Comparison of ENCODE assay signal across 8 mouse cellular contexts in the genomic region with DNA sequence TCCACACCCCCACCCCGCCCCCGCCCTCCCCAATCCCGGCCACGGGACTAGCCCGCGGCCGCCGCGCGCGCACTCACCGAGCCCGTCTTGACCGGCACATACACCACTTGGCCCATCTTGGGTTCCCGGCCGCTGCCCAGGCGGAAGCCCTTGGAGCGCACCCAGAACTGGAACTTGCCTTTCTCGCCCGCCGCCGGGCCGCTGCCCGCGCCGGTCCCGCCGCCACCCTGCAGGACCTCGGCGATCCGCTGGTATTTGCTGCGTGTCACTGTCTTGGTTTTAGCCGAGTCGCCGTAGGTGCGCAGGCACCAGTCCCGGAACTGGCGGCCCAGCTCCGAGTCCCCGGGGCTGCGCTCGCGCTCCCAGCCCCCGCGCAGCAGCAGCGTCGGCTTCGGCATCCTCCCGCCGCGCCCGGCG. TPM values are rescaled to one million over a fixed set of nuclear protein-coding genes. Genes with fewer than 3 reads are reported as not detected.
DNase-seq lines count a peak whose midpoint lies in the region; ATAC-seq and TF ChIP-seq lines count a peak whose summit lies in the region.

No protein-coding gene starts in this region.

- WGBS in forebrain, embryonic 16.5 days, result under 1% methylated on average over 51 of the region's 53 CpGs
- under 1% methylated on average over 45 of the region's 53 CpGs for WGBS in hindbrain, embryonic 14.5 days
- 1% methylated on average over 46 of the region's 53 CpGs for WGBS in liver, adult 2 months
- WGBS in midbrain, postnatal 0 days, result 1% methylated on average over 44 of the region's 53 CpGs

- TF ChIP-seq POLR2A in brain, embryonic 14.5 days (IDR thresholded peaks at IDR 0.05; ENCODE audit: borderline replicate concordance, extremely low read depth, insufficient read depth, insufficient read length, poor library complexity, severe bottlenecking), result no peak
- TF ChIP-seq POLR2A in liver, adult 2 months (IDR thresholded peaks at IDR 0.05; ENCODE audit: extremely low read depth, insufficient read depth, low read length), result no peak

- H3K9me3 ChIP-seq in forebrain, embryonic 16.5 days (ENCODE audit: control insufficient read depth, low read length), result no peaks in the 10 kb centered on the region
- no peaks in the 10 kb centered on the region for H3K9me3 ChIP-seq in hindbrain, embryonic 14.5 days (ENCODE audit: control insufficient read depth, low read length)
- H3K9me3 ChIP-seq in midbrain, postnatal 0 days (ENCODE audit: low read length), result no peaks in the 10 kb centered on the region

- no peaks in the 10 kb centered on the region for H3K27me3 ChIP-seq in forebrain, embryonic 16.5 days (replicated peaks; ENCODE audit: control insufficient read depth, insufficient read depth, low read length)
- no peaks in the 10 kb centered on the region for H3K27me3 ChIP-seq in hindbrain, embryonic 14.5 days (ENCODE audit: control insufficient read depth, insufficient read depth, low read length)
- peaks cover 21% of the 10 kb centered on the region for H3K27me3 ChIP-seq in liver, adult 2 months (ENCODE audit: control insufficient read depth, insufficient read depth, low read length)
- no peaks in the 10 kb centered on the region for H3K27me3 ChIP-seq in midbrain, postnatal 0 days (ENCODE audit: insufficient read depth, low read length)

- no peaks in the 10 kb centered on the region for H3K79me2 ChIP-seq in liver, adult 2 months (ENCODE audit: control insufficient read depth, insufficient read depth, low read length)

- peak overlapping the region; percentile 79 for H3K27ac ChIP-seq in forebrain, embryonic 16.5 days (ENCODE audit: low read length)
- peak overlapping the region; percentile 94 for H3K27ac ChIP-seq in hindbrain, embryonic 14.5 days
- no peak overlapping the region for H3K27ac ChIP-seq in liver, adult 2 months (replicated peaks; ENCODE audit: insufficient read depth, low read depth, low read length)
- peak overlapping the region; percentile 79 for H3K27ac ChIP-seq in midbrain, postnatal 0 days (ENCODE audit: low read depth, low read length)

- TF ChIP-seq CTCF in brain, embryonic 14.5 days (IDR thresholded peaks at IDR 0.05; ENCODE audit: borderline replicate concordance, extremely low read depth, insufficient read depth, insufficient read length), result no peak
- no peak for TF ChIP-seq CTCF in liver, adult 2 months (IDR thresholded peaks at IDR 0.05; ENCODE audit: low read depth, low read length)
- no peak for TF ChIP-seq CTCF in midbrain, postnatal 0 days (IDR thresholded peaks at IDR 0.05)

- no peaks in the 10 kb centered on the region for H3K36me3 ChIP-seq in forebrain, embryonic 16.5 days (ENCODE audit: control insufficient read depth, insufficient read depth)
- H3K36me3 ChIP-seq in hindbrain, embryonic 14.5 days (replicated peaks; ENCODE audit: control insufficient read depth, insufficient read depth), result no peaks in the 10 kb centered on the region
- no peaks in the 10 kb centered on the region for H3K36me3 ChIP-seq in liver, adult 2 months (ENCODE audit: control insufficient read depth, insufficient read depth, low read length)
- H3K36me3 ChIP-seq in midbrain, postnatal 0 days (ENCODE audit: insufficient read depth, low read length), result no peaks in the 10 kb centered on the region

- peaks cover 29% of the 10 kb centered on the region for H3K4me1 ChIP-seq in forebrain, embryonic 16.5 days (replicated peaks; ENCODE audit: control insufficient read depth, insufficient read depth, low read length)
- peaks cover 19% of the 10 kb centered on the region for H3K4me1 ChIP-seq in hindbrain, embryonic 14.5 days (replicated peaks; ENCODE audit: control insufficient read depth, insufficient read depth, low read length)
- no peaks in the 10 kb centered on the region; the same call in 1 of the 2 replicates for H3K4me1 ChIP-seq in liver, adult 2 months (ENCODE audit: control insufficient read depth, insufficient read depth, low read length)
- H3K4me1 ChIP-seq in midbrain, postnatal 0 days (ENCODE audit: insufficient read depth, low read length), result no peaks in the 10 kb centered on the region

- peak; percentile 4 for ATAC-seq in forebrain, embryonic 16.5 days
- peak; percentile 2; the same call in 1 of the 2 replicates for ATAC-seq in hindbrain, embryonic 14.5 days (ENCODE audit: low FRiP score)
- ATAC-seq in midbrain, postnatal 0 days (ENCODE audit: low FRiP score), result peak; percentile 14

- peak overlapping the region; percentile 89 for H3K4me2 ChIP-seq in forebrain, embryonic 16.5 days (ENCODE audit: low read length)
- H3K4me2 ChIP-seq in hindbrain, embryonic 14.5 days (replicated peaks), result peak overlapping the region; percentile 92
- H3K4me2 ChIP-seq in midbrain, postnatal 0 days (ENCODE audit: low read depth, low read length, poor library complexity, severe bottlenecking), result peak overlapping the region; percentile 95

- DNase-seq in left cerebral cortex, adult 18-20 months (ENCODE audit: low spot score in 2 of 2), result peak; percentile 21 to 55
- DNase-seq in left cerebral cortex, adult 8-10 months (ENCODE audit: low spot score in 2 of 2), result no peak
- DNase-seq in brain, embryonic 14.5 days (ENCODE audit: low read depth), result peak; percentile 56
- DNase-seq in hindbrain, embryonic 14.5 days (ENCODE audit: low spot score), result no peak
- DNase-seq in liver, adult 2 months (ENCODE audit: extremely low read depth, low read depth, low spot score), result no peak
- no peak for DNase-seq in midbrain, postnatal 0 days (ENCODE audit: low spot score)
- DNase-seq in urinary bladder, postnatal 14 days (ENCODE audit: low spot score), result peak; percentile 48

- H3K4me3 ChIP-seq in forebrain, embryonic 16.5 days (replicated peaks; ENCODE audit: low read length), result peak overlapping the region; percentile 84
- H3K4me3 ChIP-seq in hindbrain, embryonic 14.5 days (replicated peaks; ENCODE audit: low read length), result peak overlapping the region; percentile 87
- peak overlapping the region; percentile 72 for H3K4me3 ChIP-seq in liver, adult 2 months (ENCODE audit: insufficient read depth, low read depth, low read length)
- peak overlapping the region; percentile 95 for H3K4me3 ChIP-seq in midbrain, postnatal 0 days (ENCODE audit: low read depth, low read length)

- H3K9ac ChIP-seq in forebrain, embryonic 16.5 days (replicated peaks; ENCODE audit: low read depth, low read length), result peak overlapping the region; percentile 62
- H3K9ac ChIP-seq in hindbrain, embryonic 14.5 days, result peak overlapping the region; percentile 95
- H3K9ac ChIP-seq in liver, adult 2 months (ENCODE audit: low read depth, low read length), result peak overlapping the region; percentile 62
- peak overlapping the region; percentile 98 for H3K9ac ChIP-seq in midbrain, postnatal 0 days (replicated peaks; ENCODE audit: low read length, poor library complexity, severe bottlenecking)

RNA-seq across cellular contexts. Expression of gene Nol4l, which starts 0.4 kb away (rescaled TPM):
- 10 to 100 TPM; 44.0 to 55.2 TPM for total RNA-seq in left cerebral cortex, adult 18-20 months (2021)
- 10 to 100 TPM; 41.1 to 48.9 (median 45.1) TPM for total RNA-seq in left cerebral cortex, adult 8-10 months (2022)
- polyA plus RNA-seq in brain, embryonic 14.5 days (2012; rRNA removed), result 70.2 and 101 TPM in 2 replicates
- 47.8 and 50.4 TPM in 2 replicates for polyA plus RNA-seq in forebrain, embryonic 16.5 days (2015; fragmentation: Nextera tagmentation; extraction: Ambion mirVana)
- 44.8 and 49.8 TPM in 2 replicates for polyA plus RNA-seq in hindbrain, embryonic 14.5 days (2014; fragmentation: Nextera tagmentation; extraction: Ambion mirVana)
- total RNA-seq in liver, adult 2 months (2014; rRNA removed), result 0.18 and 0.34 TPM in 2 replicates
- 0.44 and 0.80 TPM in 2 replicates for polyA plus RNA-seq in liver, adult 2 months (2012; rRNA removed)
- 73.1 and 97.7 TPM in 2 replicates for total RNA-seq in midbrain, postnatal 0 days (2014; rRNA removed)
- 24.4 and 26.4 TPM in 2 replicates for polyA plus RNA-seq in midbrain, postnatal 0 days (2015; fragmentation: Nextera tagmentation; extraction: Ambion mirVana)

RNA-seq across cellular contexts. Expression of gene 4930404H24Rik, which starts 36.8 kb away (rescaled TPM):
- 1 to 10 TPM in 1 of 2 experiments, not detected in 1; 1.3 TPM for total RNA-seq in left cerebral cortex, adult 18-20 months (2021)
- not detected for total RNA-seq in left cerebral cortex, adult 8-10 months (2022)
- polyA plus RNA-seq in brain, embryonic 14.5 days (2012; rRNA removed), result not detected in 2 replicates
- not detected in 2 replicates for polyA plus RNA-seq in forebrain, embryonic 16.5 days (2015; fragmentation: Nextera tagmentation; extraction: Ambion mirVana)
- polyA plus RNA-seq in hindbrain, embryonic 14.5 days (2014; fragmentation: Nextera tagmentation; extraction: Ambion mirVana), result not detected in 2 replicates
- total RNA-seq in liver, adult 2 months (2014; rRNA removed), result not detected in 2 replicates
- polyA plus RNA-seq in liver, adult 2 months (2012; rRNA removed), result not detected in 2 replicates
- not detected in 2 replicates for total RNA-seq in midbrain, postnatal 0 days (2014; rRNA removed)
- polyA plus RNA-seq in midbrain, postnatal 0 days (2015; fragmentation: Nextera tagmentation; extraction: Ambion mirVana), result not detected in 2 replicates

Comparison
In these comparisons a context has a peak if more than half of its experiments do, and no peak if none do; other contexts are left out.
1. DNase-seq: peak in left cerebral cortex, adult 18-20 months (2 of 2), brain, embryonic 14.5 days (single experiment) and urinary bladder, postnatal 14 days (single experiment); none in left cerebral cortex, adult 8-10 months (0 of 2), hindbrain, embryonic 14.5 days (single experiment), liver, adult 2 months (single experiment) and midbrain, postnatal 0 days (single experiment).
2. RNA of gene Nol4l, which starts 0.4 kb away (polyA plus RNA-seq): 70.2 to 101 TPM in brain, embryonic 14.5 days, 47.8 to 50.4 TPM in forebrain, embryonic 16.5 days, 44.8 to 49.8 TPM in hindbrain, embryonic 14.5 days and 24.4 to 26.4 TPM in midbrain, postnatal 0 days; 0.44 to 0.80 TPM in liver, adult 2 months; every median in the first group is over 10 times any median in the second.
3. Peak in every context shown above with its lines, with median percentiles within 50 percentile points of each other: ATAC-seq, H3K4me2 ChIP-seq, H3K4me3 ChIP-seq and H3K9ac ChIP-seq.